Mouse (Mus musculus) ovary, postnatal 14 days (tissue): Measurements from ENCODE around the gene Nexn.
"Not testable (repeated sequence)": the region's sequence is repeated elsewhere in the genome, so short reads cannot be mapped to it uniquely, and the experiment has no call there.

Experiments
- DNase-seq: peaks from one replicate; pipeline ENCODE4 v3.0.0; 2022; ENCODE audit warnings: low spot score

Gene Nexn

GRCm38 (mm10) chr3:152197246-152197645 is 68.9 kb downstream of the Nexn start:
- DNase-seq, result not testable (repeated sequence)

GRCm38 (mm10) chr3:152193635-152194097 is 72.5 kb downstream of the Nexn start:
- DNase-seq, result peak; percentile 67

GRCm38 (mm10) chr3:152193177-152193576 is 73.0 kb downstream of the Nexn start:
- DNase-seq, result no peak

- no peak for DNase-seq
Measured at GRCm38 (mm10) chr3:152192238-152192931, 73.8 kb downstream of the Nexn start.

GRCm38 (mm10) chr3:152191791-152192237 is 74.3 kb downstream of the Nexn start:
- DNase-seq, result no peak

GRCm38 (mm10) chr3:152190679-152191477 is 75.3 kb downstream of the Nexn start:
- no peak for DNase-seq

GRCm38 (mm10) chr3:152189306-152189705 is 76.8 kb downstream of the Nexn start:
- DNase-seq, result no peak
